Mouse (Mus musculus): ENCODE measurements around the gene Amigo2. TPM values are rescaled to one million over a fixed set of nuclear protein-coding genes. Genes with fewer than 3 reads are reported as not detected.

The Amigo2 gene
- polyA plus RNA-seq (2012): not detected in 2 replicates

DNA sequence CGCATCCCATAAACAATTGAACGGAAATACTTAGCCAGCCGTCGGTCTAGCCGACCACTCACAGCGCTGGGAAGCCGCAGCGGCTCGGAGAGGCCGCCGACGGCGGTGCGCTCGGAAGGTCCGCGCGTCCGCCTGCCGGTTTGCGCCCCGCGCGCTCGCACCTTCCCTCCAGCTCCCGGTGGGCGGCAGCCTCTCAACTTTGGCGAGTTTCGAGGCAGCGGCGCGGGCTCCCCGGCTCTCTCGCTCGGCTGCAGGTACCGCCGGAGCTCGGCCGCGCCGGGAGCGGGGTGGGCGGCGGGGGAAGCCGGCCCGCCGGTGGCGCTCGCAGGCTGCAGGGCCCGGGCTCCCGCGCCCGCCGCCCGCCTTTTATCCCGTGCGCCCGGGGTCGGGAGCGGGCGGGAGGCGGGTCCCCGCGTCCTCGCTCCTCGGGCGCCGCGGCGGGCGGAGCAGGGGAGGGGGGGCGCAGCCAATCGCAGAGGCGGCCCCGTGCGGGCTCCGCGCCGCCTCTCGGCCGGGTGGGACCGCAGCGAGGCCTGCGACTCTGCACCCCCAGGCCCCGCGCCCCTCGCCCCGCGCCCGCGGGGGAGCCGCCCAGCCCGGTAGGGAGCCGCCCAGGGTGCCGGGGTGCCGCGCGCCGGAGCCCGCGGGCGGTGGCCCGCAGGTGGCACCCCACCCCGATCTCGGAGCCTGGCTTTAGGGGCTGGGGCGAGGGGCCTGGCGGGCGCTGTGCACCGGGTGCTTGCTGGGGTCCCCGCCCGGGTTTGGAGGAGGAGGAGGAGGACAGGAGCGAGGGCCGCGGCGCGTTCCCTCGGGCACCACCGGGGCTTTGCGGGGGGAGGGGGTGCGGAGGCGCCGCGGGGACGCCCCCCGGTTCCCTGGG is at the start of gene Amigo2, which contains the start of gene Pced1b:
TSS of gene Amigo2 (minus strand) at position 377 of the 880 bp plus-strand sequence.
TSS of gene Pced1b (plus strand) at position 197 of the 880 bp plus-strand sequence.
- Histone ChIP-seq H3K27me3 (ENCODE audit: control insufficient read depth) (peaks cover 69% of the 10 kb centered on the region), H3K4me3 (replicated peaks) (peak within 1 kb of the TSS; percentile 50), H3K36me3 (ENCODE audit: control insufficient read depth) (no peaks in the 10 kb centered on the region), H3K9me3 (ENCODE audit: control insufficient read depth, low read length) (no peaks in the 10 kb centered on the region; the same call in 1 of the 2 replicates), H3K4me1 (ENCODE audit: control insufficient read depth) (no peaks in the 10 kb centered on the region; the same call in none of the 2 replicates)
- no peak for TF ChIP-seq GATA1 (IDR thresholded peaks at IDR 0.05; ENCODE audit: low read length)
- no peak for TF ChIP-seq TAL1 (IDR thresholded peaks at IDR 0.05; ENCODE audit: low read length)

DNA sequence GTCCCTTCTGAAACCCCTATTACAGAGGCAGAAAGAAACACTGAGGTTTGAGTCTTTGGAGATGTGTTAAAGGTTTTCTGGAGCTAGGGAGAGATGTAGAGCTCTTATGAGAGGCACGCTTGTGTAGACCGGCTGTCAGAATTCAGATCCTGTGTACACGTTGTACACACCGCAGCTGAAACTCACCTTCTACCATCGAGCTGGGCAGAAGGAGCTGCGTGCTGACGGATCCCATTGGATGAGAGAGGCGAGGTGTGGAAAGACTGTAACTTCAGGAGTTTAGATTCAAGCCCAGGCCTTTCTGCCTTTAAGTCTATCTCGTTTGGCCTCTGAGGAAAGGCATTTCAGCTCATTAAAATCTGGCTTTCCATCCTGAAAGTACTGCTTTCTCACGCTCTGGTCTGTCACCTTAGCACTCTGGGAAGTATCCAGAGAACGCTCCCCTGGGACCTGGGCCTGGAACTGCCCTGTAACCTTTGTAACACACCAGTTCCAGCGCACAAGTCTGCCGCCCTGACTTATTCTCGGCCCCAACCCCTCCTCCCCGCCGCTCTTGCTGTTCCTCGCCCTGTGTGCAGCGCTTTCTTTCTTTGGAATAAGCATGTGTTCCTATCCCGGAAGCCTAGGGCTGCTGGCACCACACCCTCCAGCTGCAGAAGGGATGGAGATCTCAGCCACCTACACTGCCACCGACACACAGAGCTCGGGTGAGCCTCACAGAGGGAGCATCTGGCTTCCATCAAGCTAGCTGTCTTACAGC is 44.4 kb upstream of the Amigo2 start:
- no peaks in the 10 kb centered on the region for H3K36me3 ChIP-seq (ENCODE audit: control insufficient read depth)
- H3K27me3 ChIP-seq (ENCODE audit: control insufficient read depth): no peaks in the 10 kb centered on the region
- H3K4me3 ChIP-seq (replicated peaks): no peak overlapping the region
- H3K9me3 ChIP-seq (ENCODE audit: control insufficient read depth, low read length): no peaks in the 10 kb centered on the region
- TF ChIP-seq GATA1 (IDR thresholded peaks at IDR 0.05; ENCODE audit: low read length) (no peak), TAL1 (IDR thresholded peaks at IDR 0.05; ENCODE audit: low read length) (no peak)
- no peaks in the 10 kb centered on the region for H3K4me1 ChIP-seq (ENCODE audit: control insufficient read depth)

DNA sequence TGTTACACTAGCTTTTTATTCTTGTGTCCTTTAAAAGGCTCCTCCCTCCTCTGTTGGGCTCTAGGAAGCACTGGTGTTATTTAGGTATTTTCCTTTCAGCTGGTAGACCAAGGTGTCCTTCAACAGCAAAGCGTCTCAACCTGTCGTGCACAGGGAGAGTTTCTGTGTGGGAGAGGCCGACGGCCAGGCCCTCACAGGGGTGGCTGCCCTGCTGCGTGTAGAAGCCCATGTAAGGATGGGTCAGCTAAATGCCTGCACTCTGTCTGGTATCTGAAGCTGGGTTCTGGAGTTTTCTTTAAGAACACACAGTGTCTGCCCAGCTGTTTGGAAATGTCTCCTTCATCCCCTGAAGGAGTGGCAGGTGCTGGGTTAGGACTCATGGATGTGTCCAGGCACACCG is 43.3 kb upstream of the Amigo2 start:
- H3K27me3 ChIP-seq (ENCODE audit: control insufficient read depth): no peaks in the 10 kb centered on the region
- no peaks in the 10 kb centered on the region for H3K9me3 ChIP-seq (ENCODE audit: control insufficient read depth, low read length)
- no peaks in the 10 kb centered on the region for H3K36me3 ChIP-seq (ENCODE audit: control insufficient read depth)
- H3K4me1 ChIP-seq (ENCODE audit: control insufficient read depth): no peaks in the 10 kb centered on the region
- H3K4me3 ChIP-seq (replicated peaks): no peak overlapping the region
- TF ChIP-seq GATA1 (IDR thresholded peaks at IDR 0.05; ENCODE audit: low read length) (no peak), TAL1 (IDR thresholded peaks at IDR 0.05; ENCODE audit: low read length) (no peak)

DNA sequence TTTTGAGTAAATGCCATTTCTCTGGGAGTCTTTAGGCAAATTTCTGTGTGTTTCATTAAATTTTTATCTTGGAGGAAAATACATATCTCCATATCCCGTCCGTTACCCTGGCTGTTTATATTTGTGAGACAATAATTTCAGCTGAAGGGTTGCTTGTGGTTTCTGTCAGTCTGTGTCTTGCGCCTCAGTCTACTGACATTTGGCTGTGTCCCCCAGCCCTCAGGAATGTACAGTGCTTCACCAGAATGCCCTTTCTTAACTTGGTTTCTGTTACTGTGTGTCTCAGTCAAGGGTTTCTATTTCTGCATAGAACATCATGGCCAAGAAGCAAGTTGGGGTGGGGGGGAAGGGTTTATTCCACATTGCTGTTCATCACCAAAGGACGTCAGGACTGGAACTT is 42.1 kb upstream of the Amigo2 start:
- Histone ChIP-seq H3K27me3 (ENCODE audit: control insufficient read depth) (no peaks in the 10 kb centered on the region), H3K9me3 (ENCODE audit: control insufficient read depth, low read length) (no peaks in the 10 kb centered on the region), H3K4me1 (ENCODE audit: control insufficient read depth) (no peaks in the 10 kb centered on the region), H3K36me3 (ENCODE audit: control insufficient read depth) (no peaks in the 10 kb centered on the region), H3K4me3 (replicated peaks) (no peak overlapping the region)
- no peak for TF ChIP-seq TAL1 (IDR thresholded peaks at IDR 0.05; ENCODE audit: low read length)
- TF ChIP-seq GATA1 (IDR thresholded peaks at IDR 0.05; ENCODE audit: low read length): no peak

DNA sequence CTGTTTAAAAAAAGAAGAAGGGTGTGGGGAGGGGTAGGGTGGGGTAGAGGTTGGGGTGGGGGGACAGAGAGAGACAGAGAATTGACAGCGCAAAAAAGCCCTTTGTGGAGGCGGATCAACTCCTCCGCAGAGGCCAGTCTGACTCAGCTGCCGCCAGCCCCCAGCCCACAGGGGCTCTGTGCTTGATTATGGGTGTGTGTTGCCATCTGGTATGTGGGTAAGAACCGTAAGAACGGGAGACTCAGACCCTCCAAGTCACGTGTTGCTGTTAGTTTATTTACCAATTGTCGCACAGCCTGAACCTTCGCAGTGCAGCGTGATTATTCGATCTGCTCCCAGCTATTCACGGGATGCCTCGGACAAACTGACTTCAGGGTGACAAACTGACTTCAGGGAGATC is 41.6 kb upstream of the Amigo2 start:
- no peaks in the 10 kb centered on the region for H3K27me3 ChIP-seq (ENCODE audit: control insufficient read depth)
- TF ChIP-seq GATA1 (IDR thresholded peaks at IDR 0.05; ENCODE audit: low read length) (no peak), TAL1 (IDR thresholded peaks at IDR 0.05; ENCODE audit: low read length) (no peak)
- H3K4me1 ChIP-seq (ENCODE audit: control insufficient read depth): no peaks in the 10 kb centered on the region
- H3K9me3 ChIP-seq (ENCODE audit: control insufficient read depth, low read length): no peaks in the 10 kb centered on the region
- H3K36me3 ChIP-seq (ENCODE audit: control insufficient read depth): no peaks in the 10 kb centered on the region
- no peak overlapping the region for H3K4me3 ChIP-seq (replicated peaks)

DNA sequence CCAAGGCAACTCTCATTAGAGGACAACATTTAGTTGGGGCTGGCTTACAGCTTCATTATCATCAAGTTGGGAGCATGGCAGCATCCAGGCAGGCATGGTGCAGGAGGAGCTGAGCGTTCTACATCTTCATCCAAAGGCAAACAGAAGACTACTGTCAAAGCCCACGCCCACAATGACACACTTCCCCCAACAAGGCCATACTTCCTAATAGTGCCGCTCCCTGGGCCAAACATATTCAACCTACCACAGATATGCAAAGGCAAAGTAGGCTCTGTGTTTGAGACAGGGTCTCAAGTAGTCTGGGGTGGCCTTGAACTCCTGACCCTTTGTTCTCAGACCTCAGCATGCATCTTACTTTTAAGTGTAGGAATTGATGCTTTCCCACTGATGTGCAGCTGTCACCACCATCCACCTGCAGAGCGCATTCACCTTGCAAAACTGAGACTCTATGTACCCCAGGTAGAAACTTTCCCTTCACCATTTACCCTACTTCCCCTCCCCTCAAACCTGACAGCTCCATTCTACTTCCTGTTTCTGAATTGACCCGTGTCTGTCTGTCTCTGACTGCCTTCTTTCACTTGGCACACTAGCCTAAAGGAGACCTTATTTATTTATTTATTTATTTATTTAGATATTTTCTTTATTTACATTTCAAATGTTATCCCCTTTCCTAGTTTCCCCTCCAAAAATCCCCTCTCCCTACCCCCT is 40.5 kb upstream of the Amigo2 start:
- Histone ChIP-seq H3K9me3 (ENCODE audit: control insufficient read depth, low read length) (no peaks in the 10 kb centered on the region), H3K4me3 (replicated peaks) (no peak overlapping the region), H3K36me3 (ENCODE audit: control insufficient read depth) (no peaks in the 10 kb centered on the region), H3K4me1 (ENCODE audit: control insufficient read depth) (no peaks in the 10 kb centered on the region), H3K27me3 (ENCODE audit: control insufficient read depth) (no peaks in the 10 kb centered on the region)
- TF ChIP-seq GATA1 (IDR thresholded peaks at IDR 0.05; ENCODE audit: low read length) (no peak), TAL1 (IDR thresholded peaks at IDR 0.05; ENCODE audit: low read length) (no peak)

DNA sequence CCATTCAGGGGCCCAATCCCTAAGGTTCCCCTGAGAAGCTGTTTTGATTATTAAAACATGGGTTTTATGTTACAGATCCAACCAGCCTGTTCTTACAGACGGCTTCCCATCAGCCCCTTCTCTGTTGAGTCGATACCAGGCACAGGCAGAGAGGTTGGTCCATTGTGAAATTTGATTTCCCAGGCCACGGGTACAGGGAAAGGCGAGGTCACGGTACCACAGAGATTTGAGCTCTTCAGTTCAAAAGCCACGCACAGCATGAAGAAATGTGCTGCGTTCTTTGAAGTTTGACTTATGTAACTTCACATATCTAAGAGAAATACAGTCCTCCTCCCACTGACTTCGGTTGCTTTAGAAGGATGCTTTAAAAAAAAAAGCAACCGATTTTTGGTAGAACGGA is 39.6 kb upstream of the Amigo2 start:
- Histone ChIP-seq H3K4me1 (ENCODE audit: control insufficient read depth) (no peaks in the 10 kb centered on the region), H3K27me3 (ENCODE audit: control insufficient read depth) (no peaks in the 10 kb centered on the region), H3K9me3 (ENCODE audit: control insufficient read depth, low read length) (no peaks in the 10 kb centered on the region), H3K4me3 (replicated peaks) (no peak overlapping the region), H3K36me3 (ENCODE audit: control insufficient read depth) (no peaks in the 10 kb centered on the region)
- TF ChIP-seq GATA1 (IDR thresholded peaks at IDR 0.05; ENCODE audit: low read length) (no peak), TAL1 (IDR thresholded peaks at IDR 0.05; ENCODE audit: low read length) (no peak)

DNA sequence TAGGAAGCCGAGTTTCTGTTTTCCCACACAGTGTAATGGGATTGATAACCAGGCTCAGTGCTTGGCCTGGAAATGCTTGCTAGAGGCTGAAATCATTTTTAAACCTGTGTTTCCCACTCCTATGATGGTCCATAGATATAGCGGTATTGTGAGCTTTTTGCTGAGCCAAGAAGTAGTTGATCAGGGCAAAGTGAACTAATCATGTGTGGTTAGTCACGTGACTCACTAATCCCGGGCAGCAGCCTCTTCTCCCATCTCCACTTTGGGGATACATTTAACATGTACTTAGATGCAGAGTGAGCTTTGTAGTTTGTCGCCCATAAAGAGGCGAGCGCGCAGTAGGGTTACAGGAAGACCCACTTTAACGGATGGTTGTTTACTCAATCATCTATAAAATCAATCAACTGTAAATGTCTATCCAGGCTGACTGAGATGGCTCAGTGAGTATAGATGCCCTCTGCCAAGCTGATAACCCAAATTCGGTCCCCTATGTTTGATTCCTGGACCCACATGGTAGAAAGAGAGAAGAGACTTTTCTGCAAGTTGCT is 38.7 kb upstream of the Amigo2 start:
- H3K4me3 ChIP-seq (replicated peaks): no peak overlapping the region
- H3K4me1 ChIP-seq (ENCODE audit: control insufficient read depth): no peaks in the 10 kb centered on the region
- H3K9me3 ChIP-seq (ENCODE audit: control insufficient read depth, low read length): no peaks in the 10 kb centered on the region
- no peaks in the 10 kb centered on the region for H3K36me3 ChIP-seq (ENCODE audit: control insufficient read depth)
- no peaks in the 10 kb centered on the region for H3K27me3 ChIP-seq (ENCODE audit: control insufficient read depth)
- no peak for TF ChIP-seq GATA1 (IDR thresholded peaks at IDR 0.05; ENCODE audit: low read length)
- TF ChIP-seq TAL1 (IDR thresholded peaks at IDR 0.05; ENCODE audit: low read length): no peak

Data from erythroblast, embryonic 14.5 days (primary cell).